Mouse (Mus musculus) spleen, postnatal 0 days (tissue): Measurements from ENCODE around the gene Ggps1. TPM values are rescaled to one million over a fixed set of nuclear protein-coding genes. Genes with fewer than 3 reads are reported as not detected.

Experiments used
- polyA plus RNA-seq: library from polyadenylated mRNA; unstranded; fragments of >200 nt; fragmentation: Nextera tagmentation; extraction: Ambion mirVana; gene quantifications from 2 replicates; pipeline ENCODE4 v1.2.1, GENCODE M21; 2015

Gene Ggps1
- 18.5 and 22.4 TPM in 2 replicates for polyA plus RNA-seq

DNA sequence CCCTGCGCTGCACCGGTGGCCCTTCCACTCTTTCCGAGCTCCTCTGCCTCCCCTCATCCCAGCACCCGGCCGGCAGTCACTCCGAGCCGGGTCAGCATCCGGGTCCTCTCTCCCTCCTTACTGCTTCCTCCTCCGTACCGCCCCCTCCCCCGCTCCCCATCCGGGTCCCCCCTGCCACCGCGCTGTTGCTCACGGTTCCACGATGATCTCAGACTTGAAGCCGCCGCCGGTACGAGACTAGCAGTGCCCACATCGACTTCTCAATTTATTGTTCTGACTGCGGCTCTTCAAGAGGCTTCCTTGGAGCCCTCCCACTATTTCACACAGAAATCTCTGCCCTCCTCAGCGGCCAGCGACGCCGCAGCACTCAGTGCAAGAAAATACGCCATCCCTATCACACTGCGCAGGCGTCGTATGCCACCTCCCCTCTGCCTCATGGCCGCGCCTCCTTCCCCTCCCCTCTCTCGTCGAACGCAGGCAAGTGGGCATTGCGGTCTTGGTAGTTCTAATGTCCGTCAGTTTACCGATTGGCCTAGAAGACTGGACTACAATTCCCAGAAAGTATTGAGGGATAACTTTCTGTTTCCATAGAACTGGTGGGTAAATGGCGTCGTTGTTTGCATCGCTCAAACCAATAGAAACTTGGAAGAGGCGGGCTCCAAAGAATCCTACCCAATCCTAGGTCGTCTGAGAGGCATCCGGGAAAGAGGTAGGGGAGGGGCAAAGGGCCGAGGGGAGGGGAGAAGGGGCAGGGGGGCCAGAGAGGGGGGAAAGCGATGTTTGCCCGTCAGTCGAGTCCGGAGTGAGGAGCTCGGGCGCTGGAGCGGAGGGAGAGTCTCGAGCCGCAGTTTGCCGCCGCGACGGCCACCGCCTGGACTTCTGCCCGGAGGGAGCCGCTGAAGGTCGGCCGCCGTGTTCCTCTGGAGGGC is at the start of gene Ggps1, which contains the start of gene Arid4b:
Gene Ggps1, minus strand, starts transcription at position 476 of the 929 bp plus-strand sequence.
Gene Arid4b, plus strand, starts transcription at position 220 of the 929 bp plus-strand sequence.

GRCm38 (mm10) chr13:14039292-14039965 is 23.9 kb downstream of the Ggps1 start, which contains the start of gene Tbce:
Gene Tbce, minus strand, starts transcription at chr13:14039638.

Other genes starting within 250 kb of the Ggps1 start
- 26.4 and 28.2 TPM in 2 replicates for gene B3galnt2, start 109.0 kb downstream of the Ggps1 start, polyA plus RNA-seq
- gene Tbce, start 23.9 kb downstream of the Ggps1 start, polyA plus RNA-seq = 44.6 and 45.2 TPM in 2 replicates
- 47.0 and 49.5 TPM in 2 replicates for gene Arid4b, start 256 bp downstream of the Ggps1 start, polyA plus RNA-seq